Mouse (Mus musculus) olfactory bulb, adult 2 months (tissue): Measurements from ENCODE around the gene Insl5.

Experiments
- CTCF ChIP-seq: fragments of 200-500 bp; IDR thresholded peaks from 2 replicates; pipeline ENCODE4 v1.5.1; 2012; ENCODE audit warnings: low read depth, mild to moderate bottlenecking, low read length, moderate library complexity; ENCODE audit not compliant: insufficient read depth
- POLR2A ChIP-seq: fragments of 200-500 bp; IDR thresholded peaks from 2 replicates; pipeline ENCODE4 v1.6.1; 2012; ENCODE audit warnings: mild to moderate bottlenecking, low read depth, low read length, moderate library complexity; ENCODE audit not compliant: insufficient read depth

DNA sequence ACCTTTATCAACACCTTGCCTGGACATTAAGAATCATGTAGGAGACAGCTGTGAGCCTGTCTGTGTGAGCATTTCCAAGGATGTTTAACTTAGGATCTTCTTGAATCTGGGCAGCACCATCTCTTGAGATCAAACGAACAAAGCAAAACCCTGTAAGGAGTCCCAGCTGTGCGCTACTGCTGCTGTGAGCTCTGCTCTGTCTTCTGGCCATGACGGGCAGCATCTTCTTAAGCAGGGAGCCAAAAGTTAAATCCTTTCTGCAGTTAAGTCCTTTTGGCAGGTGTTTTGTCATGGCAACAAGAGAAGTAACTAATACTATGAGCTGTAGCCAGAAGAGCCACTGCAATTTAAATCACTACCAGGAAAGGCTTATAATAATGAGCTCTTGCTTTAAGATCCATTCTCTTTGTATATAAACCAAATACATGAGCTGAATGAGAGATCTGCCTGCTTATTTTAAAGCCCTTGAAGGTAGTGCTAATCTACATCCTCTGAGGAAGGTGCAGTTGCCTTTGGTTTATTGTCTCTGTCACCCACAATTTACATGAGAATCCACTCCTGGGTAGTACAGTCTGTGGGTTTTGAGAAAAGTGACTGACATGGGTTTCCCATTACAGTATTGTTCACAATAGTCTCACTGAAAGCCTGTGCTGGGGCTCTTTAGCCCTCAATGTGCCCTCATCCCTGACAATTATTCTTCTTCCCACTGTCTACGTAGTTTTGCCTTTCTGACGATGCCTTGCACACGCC is 41.4 kb upstream of the Insl5 start:
- TF ChIP-seq POLR2A (no peak), CTCF (no peak)
